Mouse (Mus musculus): ENCODE measurements at regions not wholly inside any gene's neighbourhood (a gene's known extent, or its start where the extent isn't known, plus 50 kb on each side); places are given as distances from the start of the nearest gene placed in this dataset.

DNA sequence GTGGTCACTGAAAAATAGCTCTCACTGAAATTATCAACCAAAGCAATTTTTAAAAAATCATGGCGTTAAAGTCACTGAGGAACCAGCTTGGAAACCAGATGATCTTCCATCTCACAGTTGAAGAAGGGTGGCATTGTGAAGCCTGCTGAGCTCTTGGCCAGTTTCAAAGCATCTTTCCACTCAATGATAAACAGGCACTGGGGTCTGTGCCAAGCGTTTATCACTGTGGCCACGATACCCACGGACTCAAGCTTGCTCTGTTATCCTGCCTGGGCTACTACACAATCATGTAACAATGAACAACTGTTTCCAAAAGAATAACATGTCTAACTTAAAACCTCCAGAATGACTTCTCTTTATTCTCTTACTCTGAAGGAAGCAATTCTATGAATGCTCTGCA is 345.2 kb upstream of the Noct start:
- TF ChIP-seq GATA1 (IDR thresholded peaks at IDR 0.05; ENCODE audit: low read length): no peak

DNA sequence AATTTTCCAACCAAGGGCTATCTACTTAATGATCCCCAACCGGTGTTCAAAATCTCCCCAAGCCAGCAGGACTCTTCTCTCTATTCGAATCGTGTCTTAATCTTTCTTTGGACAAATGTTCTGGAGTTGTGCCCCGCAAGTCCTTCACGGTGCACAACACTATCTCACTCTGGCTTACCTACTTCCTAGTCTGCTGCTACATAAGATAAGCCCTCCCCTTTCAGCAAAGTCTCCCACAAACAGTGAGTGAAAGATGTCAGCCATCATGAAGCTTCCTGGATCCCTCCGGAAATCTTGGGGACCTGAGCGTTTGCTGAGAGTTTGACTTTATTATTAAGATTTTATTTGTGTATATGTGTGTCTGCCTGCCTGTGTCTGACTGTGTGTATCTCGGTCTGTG is 344.7 kb upstream of the Noct start:
- TF ChIP-seq GATA1 (IDR thresholded peaks at IDR 0.05; ENCODE audit: low read length): no peak

DNA sequence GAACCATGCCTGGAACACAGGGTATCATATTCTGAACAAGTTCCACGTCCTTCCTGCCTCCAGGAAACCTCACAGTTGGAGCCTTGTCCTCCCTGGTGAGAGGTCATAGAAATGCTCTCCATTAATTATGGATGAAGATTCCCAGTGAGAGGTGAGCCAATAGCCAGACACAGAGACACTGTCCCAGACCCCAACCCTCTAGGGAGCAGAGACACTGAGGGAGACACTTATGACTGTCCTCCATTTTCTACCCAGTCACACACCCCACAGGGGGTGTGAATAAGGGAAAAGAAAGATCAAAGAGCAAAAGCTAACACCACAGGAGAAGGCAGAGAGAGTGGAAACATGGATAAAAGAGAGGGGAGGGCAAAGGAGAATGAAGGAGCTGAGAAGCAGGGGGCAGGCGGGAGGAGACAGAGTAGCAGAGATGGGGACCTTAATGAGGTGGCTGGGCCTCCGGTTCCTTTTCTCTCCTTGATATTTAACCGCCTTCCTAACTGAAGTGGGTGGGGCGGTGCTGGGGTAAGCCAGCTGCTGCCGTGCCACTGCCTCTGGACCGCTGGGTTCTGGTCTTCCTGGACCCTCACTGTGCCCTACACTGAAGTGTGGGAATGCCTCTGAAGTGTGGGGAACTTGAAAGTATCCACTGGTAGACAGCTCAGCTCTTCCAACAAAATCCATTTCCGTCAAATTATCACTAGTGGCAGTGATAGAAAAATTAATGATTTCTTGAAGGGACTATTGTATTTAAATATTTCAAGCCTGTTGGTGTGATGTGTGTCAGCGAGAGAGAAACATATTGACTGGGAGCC is 342.6 kb upstream of the Noct start:
- TF ChIP-seq GATA1 (IDR thresholded peaks at IDR 0.05; ENCODE audit: low read length): no peak

DNA sequence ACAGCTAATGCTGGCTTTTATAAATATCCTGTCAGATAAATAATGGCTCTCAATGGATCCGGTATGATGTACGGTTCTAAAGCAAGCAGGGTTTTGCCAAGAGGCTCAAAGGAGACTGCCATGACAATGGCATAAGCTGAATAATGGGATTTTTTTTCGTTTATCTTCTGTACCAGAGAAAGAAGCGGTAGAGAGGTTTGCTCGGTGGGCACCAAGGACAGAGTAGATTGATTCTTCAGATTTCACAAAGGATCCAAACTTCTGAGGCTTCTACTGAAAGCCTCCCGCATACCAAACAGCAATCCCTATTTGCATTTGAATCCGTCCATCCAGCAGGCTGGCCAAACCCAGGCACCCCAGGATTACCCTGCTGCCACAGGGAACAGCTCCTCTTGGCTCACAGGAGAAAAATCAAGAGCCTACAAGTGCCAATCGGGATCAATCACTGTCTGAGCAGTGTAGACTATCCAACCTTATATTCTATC is 342.0 kb upstream of the Noct start:
- TF ChIP-seq GATA1 (IDR thresholded peaks at IDR 0.05; ENCODE audit: low read length): no peak

DNA sequence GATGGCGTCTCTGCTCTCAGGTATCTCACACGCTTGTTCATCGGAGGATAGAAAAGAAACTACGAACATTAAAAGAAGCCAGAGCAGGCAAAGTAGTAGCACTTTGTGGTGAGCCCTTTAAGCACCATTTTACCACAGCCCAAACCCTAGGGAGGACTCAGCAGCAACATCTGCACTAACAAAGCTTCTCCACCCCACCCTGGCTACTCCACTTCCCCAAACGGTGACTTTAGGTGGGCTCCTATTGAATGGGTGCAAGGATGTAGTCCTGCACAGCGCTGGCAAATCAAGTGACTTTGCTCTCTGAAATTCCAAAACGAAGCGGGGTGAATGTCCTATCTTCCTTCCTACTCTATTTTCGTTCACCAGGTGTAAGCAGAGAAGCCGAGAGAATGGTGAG is 337.9 kb upstream of the Noct start:
- TF ChIP-seq GATA1 (IDR thresholded peaks at IDR 0.05; ENCODE audit: low read length): no peak

DNA sequence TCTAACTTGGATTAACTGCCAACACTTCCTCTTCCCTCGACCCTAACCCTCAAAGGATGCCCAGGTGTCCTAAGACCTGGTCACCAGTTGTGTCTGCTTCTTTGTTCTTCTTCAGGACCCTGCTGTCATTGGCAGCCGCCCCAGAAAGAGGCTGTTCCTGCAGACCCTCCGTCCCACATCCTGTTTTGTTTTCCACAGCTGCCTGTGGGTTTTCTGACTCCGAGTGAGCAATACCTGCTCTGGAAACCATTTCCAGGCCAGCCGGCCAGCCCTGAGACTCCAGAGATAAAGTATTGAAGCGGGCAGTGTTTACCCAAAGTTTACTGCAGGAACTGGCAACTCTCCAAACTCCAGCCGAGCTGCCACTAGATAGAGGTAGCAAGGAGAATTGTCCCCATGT is 337.2 kb upstream of the Noct start:
- TF ChIP-seq GATA1 (IDR thresholded peaks at IDR 0.05; ENCODE audit: low read length): no peak

DNA sequence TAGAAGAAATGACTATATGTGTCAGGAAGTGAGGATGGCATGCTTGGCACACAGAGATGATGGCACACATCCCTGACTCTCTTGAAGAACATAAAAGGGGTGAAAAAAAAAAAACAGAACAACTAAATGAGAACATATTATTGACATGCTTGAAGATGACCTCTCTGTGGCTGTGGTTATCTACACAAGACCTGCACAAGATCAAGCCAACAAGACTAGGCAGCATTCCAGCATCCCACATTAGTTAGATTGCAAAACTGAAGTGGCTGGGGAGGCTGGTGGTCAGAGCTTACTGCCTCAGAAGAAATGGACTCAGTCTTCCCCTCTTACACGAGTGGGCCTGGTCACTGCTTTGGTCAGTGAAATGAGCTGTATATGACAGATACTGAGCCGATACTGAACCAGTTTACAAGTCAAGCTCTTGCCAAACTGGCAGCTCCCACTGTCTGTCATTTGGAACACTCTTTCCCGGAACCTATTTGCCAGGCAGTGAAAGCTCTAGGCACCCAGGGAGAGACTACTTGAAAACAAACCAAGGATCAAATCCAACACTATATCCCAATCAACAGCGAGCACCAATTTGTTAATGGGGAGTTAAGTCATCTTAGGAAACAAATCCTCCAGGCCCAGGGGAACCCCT is 335.6 kb upstream of the Noct start:
- no peak for TF ChIP-seq GATA1 (IDR thresholded peaks at IDR 0.05; ENCODE audit: low read length)

DNA sequence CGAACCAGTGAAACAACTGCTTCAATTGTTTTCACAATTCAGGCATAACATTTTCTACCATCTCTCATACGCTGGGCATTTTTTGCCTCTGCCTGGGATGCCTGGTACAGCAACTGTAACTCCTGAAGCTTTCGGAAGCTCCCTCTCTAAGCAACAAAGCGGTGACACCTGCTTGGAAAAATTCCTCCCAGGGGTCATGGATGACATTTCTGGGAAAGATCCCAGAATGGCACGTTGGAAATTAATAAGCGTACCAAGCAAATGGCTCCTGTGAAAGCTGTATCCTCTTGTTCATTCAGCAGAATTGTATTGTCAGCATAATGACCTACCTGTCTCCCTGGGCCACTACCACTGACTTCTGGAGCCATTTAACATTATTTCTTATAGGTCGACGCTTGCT is 333.7 kb upstream of the Noct start:
- no peak for TF ChIP-seq GATA1 (IDR thresholded peaks at IDR 0.05; ENCODE audit: low read length)

DNA sequence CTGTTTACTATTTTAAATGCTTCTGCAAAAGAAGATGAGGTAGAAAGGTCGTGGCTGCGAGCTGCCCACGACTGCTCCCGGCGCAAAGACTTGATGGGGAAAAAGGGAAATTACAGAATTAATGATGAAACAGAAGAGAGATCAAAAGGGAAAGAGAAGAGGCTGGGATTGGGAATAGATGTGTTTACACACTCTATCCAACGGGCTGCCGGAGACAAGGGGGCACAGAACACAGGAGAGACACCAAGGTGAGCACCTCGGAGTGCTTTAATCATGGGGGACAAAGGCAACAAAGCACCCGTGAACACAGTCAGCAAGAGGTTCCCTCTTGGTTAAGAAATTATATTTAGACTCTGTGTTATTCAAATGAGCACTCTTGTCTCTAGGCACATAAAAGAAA is 326.1 kb upstream of the Noct start:
- TF ChIP-seq GATA1 (IDR thresholded peaks at IDR 0.05; ENCODE audit: low read length): no peak

DNA sequence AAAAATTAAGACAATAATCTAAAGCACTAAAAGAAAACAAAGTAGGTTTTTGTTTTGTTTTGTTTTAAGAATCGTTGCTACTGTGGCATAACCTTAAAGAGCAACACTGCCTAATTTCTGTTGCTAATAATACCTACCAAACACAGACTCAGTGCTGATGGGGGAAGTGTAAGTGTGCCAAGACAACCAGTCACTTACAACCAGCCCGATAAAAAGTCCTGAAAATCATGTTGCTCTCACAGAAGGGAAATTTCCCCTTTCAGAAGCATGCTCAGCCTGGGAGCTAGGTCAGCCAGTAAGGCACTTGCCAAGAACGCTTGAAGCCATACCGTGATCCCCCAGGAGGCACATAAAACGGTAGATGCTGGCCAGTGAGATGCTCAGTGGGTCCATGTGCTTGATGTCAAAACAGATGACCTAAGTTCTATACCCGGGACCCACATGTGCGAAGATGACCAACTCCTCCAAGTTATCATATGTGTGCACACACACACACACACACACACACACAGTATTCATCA is 324.4 kb upstream of the Noct start:
- TF ChIP-seq GATA1 (IDR thresholded peaks at IDR 0.05; ENCODE audit: low read length): no peak

DNA sequence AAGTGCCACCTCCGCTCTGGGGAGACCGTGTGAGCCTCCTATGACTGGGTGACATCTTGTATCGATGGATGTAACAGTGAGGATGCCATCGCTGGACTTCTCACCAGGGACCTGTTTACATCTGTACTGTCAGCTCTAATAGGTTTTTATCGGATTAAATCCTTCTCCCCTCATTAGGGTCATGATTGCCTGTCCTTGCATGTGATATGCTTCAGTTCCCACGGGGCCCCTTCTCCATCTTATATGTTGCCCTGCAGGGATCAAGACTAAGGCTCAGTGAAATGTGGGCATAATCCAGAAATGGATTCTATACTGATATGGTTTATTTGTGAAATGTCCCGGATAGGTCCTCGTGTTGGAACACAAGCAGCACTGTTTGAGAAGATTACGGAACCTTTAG is 323.7 kb upstream of the Noct start:
- no peak for TF ChIP-seq GATA1 (IDR thresholded peaks at IDR 0.05; ENCODE audit: low read length)

DNA sequence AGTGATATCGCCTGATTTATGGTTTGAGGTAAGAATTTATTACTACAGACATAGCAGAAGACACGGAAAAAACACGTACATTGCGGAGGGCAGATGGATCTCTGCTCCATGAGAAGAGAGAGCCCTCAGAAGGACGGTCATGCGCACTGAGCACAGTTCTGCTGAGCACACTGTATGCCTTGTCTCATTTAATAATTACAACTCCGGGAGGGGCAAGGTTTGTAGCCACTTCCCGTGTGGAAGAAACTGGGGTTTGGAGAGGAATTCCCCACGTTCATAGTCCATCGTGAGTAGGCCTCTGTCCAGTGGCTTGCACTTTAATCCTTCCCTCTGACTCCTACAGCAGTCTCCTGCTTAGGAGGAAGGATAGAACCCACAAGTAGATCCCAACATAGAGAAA is 322.9 kb upstream of the Noct start:
- TF ChIP-seq GATA1 (IDR thresholded peaks at IDR 0.05; ENCODE audit: low read length): no peak

DNA sequence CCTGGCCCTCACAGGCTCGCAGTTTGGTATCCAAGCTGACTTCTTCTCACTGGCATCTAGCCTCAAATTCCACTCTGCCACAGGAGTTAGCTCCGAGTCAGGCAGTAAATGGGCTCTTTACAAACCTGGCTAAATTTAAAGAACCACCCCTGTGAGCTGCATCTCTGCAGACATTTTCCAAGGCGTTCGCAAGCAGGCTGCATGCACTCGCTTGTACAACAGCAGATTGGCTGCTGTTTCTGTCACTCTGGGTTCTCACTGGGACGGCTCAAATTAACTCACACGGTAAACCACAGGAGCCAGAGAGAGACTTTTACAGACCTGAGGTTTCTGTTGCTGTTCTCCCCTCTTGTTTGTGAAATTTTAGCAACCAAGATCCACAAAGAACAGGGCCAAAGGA is 321.3 kb upstream of the Noct start:
- no peak for TF ChIP-seq GATA1 (IDR thresholded peaks at IDR 0.05; ENCODE audit: low read length)

DNA sequence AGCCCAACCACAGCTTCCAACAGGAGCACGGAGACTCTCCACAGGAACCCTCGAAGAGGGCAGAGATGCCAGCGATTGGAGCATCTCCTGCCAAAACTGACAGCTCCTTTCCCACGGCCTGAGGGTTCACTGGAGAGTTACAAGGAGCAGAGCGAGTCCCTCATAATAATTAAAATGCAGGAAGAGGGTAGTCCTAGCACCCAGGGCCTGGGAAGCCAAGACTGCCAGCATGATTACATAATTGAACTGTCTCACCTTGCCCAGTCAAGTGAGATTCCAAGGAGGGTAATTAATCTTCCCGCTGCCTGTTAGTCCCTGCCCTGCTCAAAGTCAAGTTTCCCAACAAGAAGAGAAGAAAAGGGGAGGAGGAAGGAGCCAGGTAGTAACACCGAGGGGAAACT is 319.5 kb upstream of the Noct start:
- no peak for TF ChIP-seq GATA1 (IDR thresholded peaks at IDR 0.05; ENCODE audit: low read length)

DNA sequence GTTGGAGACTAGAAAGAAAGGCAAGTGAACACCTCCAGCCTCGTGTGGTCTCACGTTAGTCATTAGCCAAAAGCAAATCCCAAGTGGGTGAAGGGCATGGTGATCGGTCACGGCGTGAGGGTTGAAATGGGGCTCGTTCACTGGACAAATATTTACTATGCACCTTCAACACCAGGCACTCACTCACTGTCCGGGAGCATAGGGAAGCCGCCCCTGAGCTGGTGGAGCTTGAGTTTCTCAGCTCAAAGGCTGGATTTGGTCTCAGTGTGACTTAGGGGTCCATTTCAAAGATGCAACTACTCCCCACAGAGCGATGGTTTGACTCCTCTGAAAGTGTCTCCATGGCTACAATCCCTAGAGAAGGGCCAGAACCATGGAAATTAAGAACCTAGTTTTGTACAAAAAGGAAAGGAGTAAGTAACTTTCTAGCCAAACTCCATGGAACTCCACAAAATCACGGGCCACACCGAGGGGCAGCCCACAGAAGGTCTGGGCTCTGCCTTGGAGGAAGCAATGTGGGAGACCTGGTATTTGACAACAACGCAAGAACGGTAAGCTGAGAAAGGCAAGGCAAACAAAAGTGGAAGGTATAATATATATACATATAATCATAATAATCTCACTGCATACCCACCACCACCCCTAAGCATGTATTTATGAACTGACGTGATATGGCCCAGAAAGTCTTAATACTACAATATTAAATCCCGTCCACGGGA is 318.8 kb upstream of the Noct start:
- no peak for TF ChIP-seq GATA1 (IDR thresholded peaks at IDR 0.05; ENCODE audit: low read length)
